Mouse (Mus musculus) heart, postnatal 0 days (tissue): ENCODE data around the gene Tax1bp1.

ENCODE experiments used
- CTCF ChIP-seq: IDR thresholded peaks from 2 replicates; pipeline ENCODE4 v1.5.1; 2016; ENCODE audit warnings: antibody characterized with exemption, control low read depth, low read depth
- EP300 ChIP-seq: IDR thresholded peaks from 2 replicates; pipeline ENCODE4 v1.6.1; 2016; ENCODE audit warnings: antibody characterized with exemption, low read depth

GRCm38 (mm10) chr6:52703263-52703662, 10.3 kb upstream of the Tax1bp1 start:
- TF ChIP-seq CTCF, result no peak
- no peak for TF ChIP-seq EP300
